Mouse (Mus musculus) forebrain, embryonic 16.5 days (tissue): Measurements from ENCODE around the gene Klf2. TPM values are rescaled to one million over a fixed set of nuclear protein-coding genes. Genes with fewer than 3 reads are reported as not detected.

Experiments used
- ATAC-seq: fragments of 200-750 bp; cut with Nextera tagmentation; 2 replicates; pipeline ENCODE4 v1.8.0; 2017; ENCODE audit warnings: mild to moderate bottlenecking, moderate library complexity
- H3K27ac ChIP-seq: fragments of 300-500 bp; sonication (generic); 2 replicates; pipeline ENCODE4 v1.5.1; 2014; ENCODE audit warnings: low read length, control low read depth
- H3K27me3 ChIP-seq: fragments of 300-500 bp; sonication (generic); replicated peaks from 2 replicates; pipeline ENCODE4 v1.6.1; 2014; ENCODE audit warnings: low read length; ENCODE audit not compliant: control insufficient read depth, insufficient read depth
- H3K36me3 ChIP-seq: fragments of 300-500 bp; sonication (generic); 2 replicates; pipeline ENCODE4 v1.6.1; 2014; ENCODE audit not compliant: control insufficient read depth, insufficient read depth
- H3K4me1 ChIP-seq: fragments of 300-500 bp; sonication (generic); replicated peaks from 2 replicates; pipeline ENCODE4 v1.6.1; 2014; ENCODE audit warnings: low read length; ENCODE audit not compliant: control insufficient read depth, insufficient read depth
- H3K4me2 ChIP-seq: fragments of 300-500 bp; sonication (generic); 2 replicates; pipeline ENCODE4 v1.6.1; 2014; ENCODE audit warnings: mild to moderate bottlenecking, low read length, control low read depth
- H3K4me3 ChIP-seq: fragments of 300-500 bp; sonication (generic); replicated peaks from 2 replicates; pipeline ENCODE4 v1.5.1; 2014; ENCODE audit warnings: mild to moderate bottlenecking, low read length, control low read depth
- H3K9ac ChIP-seq: fragments of 300-500 bp; sonication (generic); replicated peaks from 2 replicates; pipeline ENCODE4 v1.6.1; 2014; ENCODE audit warnings: low read depth, low read length, control low read depth
- H3K9me3 ChIP-seq: fragments of 300-500 bp; sonication (generic); 2 replicates; pipeline ENCODE4 v1.6.1; 2016; ENCODE audit warnings: low read length; ENCODE audit not compliant: control insufficient read depth
- WGBS: fragments of 180-500 bp; shearing (Covaris S2); extraction: QIAGEN DNeasy Blood & Tissue Kit; methylation state at CpG from one replicate; pipeline ENCODE4 v1.1.7; 2014; 5-methylcytosine and 5-hydroxymethylcytosine counted together
- polyA plus RNA-seq: library from polyadenylated mRNA; unstranded; fragments of >200 nt; fragmentation: Nextera tagmentation; extraction: Ambion mirVana; gene quantifications from 2 replicates; pipeline ENCODE4 v1.2.1, GENCODE M21; 2015

Gene Klf2
- polyA plus RNA-seq, 1 experiment from 2014 or later = 3.2 TPM

DNA sequence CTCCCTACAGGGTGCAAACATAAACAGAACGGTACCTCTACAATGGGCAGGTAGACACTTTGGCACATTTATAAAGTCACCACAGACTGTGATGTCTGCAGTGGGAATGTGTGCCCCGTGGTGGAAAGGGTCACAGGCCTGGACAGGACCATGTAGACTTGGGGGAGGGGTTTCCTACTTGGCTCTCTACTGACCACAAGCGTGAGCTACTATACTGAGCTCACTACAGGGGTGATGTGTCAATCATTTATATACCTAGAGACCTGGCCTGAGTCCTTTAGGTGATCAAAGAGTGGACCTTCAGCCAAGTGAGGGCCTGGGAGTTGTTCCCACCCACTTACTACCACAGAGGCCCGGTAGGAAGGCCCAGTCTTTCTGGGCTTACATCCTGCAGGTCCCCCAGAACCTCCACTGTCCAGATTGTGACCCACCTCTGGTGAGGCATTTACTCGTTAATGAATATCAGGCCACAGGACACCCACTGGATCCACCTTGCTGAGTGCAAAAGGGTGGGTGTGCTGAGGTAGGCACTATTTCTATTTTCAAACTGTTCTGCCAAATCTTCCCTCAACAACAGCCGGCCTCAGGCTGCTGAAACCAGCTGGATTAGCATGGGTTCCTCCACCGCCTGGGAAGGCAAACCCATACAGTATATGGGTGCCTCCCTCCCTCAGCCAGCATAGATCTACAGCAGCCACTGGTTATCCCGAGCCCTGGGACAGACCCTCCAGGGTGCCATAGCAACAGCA lies 34.3 kb downstream of the Klf2 start:
- H3K4me2 ChIP-seq = no peak overlapping the region
- H3K9ac ChIP-seq = no peak overlapping the region
- ATAC-seq = no peak
- no peaks in the 10 kb centered on the region for H3K27me3 ChIP-seq
- no peak overlapping the region for H3K27ac ChIP-seq
- H3K4me1 ChIP-seq = no peaks in the 10 kb centered on the region
- H3K9me3 ChIP-seq = no peaks in the 10 kb centered on the region
- no peak overlapping the region for H3K4me3 ChIP-seq
- WGBS = 85% methylated on average over 8 of the region's 8 CpGs
- H3K36me3 ChIP-seq = peaks cover 19% of the 10 kb centered on the region

DNA sequence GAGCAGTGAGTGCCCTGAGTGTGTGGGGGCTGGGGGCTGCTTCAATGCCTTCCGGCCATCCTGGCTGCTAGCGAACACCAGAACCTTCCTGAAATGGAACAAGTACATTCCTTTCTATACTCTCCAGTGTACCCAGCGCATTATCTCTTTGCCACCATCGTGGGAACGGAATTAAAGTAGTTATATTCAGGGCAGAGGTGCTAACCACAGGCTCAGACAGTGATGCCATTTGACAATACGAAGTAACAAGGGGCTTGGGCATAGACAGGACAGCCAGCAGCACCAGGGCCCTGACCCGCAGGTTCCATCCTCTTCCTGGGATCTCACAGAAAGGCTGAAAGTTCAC lies 34.8 kb downstream of the Klf2 start:
- no peak overlapping the region for H3K4me2 ChIP-seq
- no peaks in the 10 kb centered on the region for H3K9me3 ChIP-seq
- no peak for ATAC-seq
- no peaks in the 10 kb centered on the region for H3K27me3 ChIP-seq
- no peaks in the 10 kb centered on the region for H3K4me1 ChIP-seq
- WGBS = 88% methylated on average over 7 of the region's 7 CpGs
- no peak overlapping the region for H3K27ac ChIP-seq
- H3K4me3 ChIP-seq = no peak overlapping the region
- H3K36me3 ChIP-seq = peaks cover 22% of the 10 kb centered on the region
- no peak overlapping the region for H3K9ac ChIP-seq

DNA sequence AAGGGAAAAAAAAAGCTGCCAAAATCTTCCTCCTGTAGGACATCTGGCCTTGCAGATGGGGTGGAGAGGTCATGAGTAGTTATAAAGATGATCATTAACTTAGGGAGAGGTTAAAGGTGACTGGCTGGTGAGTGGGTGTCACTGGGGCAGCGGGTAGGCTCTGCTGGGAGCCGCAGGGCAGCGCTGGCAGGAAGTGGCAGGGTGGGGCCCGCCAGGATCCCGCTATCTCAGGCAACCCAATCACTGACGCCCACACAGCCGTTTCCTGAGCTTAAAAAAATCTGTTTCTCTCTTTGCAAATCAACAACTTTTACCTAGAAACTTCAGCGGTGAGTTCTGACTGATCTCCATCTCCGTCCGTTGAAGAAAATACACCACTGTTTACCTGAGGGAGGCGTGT lies 35.4 kb downstream of the Klf2 start:
- Histone ChIP-seq H3K4me2 (no peak overlapping the region), H3K27ac (no peak overlapping the region), H3K9me3 (no peaks in the 10 kb centered on the region), H3K9ac (no peak overlapping the region), H3K27me3 (no peaks in the 10 kb centered on the region), H3K36me3 (peaks cover 23% of the 10 kb centered on the region), H3K4me3 (no peak overlapping the region), H3K4me1 (no peaks in the 10 kb centered on the region)
- WGBS = 89% methylated on average over 11 of the region's 11 CpGs
- no peak for ATAC-seq

DNA sequence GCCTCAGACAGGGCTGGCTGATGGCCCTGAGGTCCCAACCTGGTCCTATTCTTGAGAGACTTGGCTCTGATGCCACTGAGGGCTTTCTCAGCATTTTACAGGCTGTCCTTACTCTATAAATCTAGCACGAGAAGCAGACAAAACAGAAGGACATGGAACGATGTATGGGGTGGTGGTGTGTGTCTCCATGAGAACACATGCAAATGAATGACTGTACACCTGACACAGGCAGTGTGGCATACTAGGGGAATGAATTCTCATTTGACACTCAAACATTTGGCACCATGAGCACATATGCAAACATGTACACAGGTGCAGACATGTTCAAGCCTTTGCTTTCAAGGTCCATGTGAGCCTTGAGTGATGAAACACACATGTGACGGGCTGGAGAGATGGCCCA lies 37.8 kb downstream of the Klf2 start:
- ATAC-seq = no peak
- Histone ChIP-seq H3K27me3 (no peaks in the 10 kb centered on the region), H3K4me2 (no peak overlapping the region), H3K4me3 (no peak overlapping the region), H3K27ac (no peak overlapping the region), H3K9me3 (no peaks in the 10 kb centered on the region), H3K9ac (no peak overlapping the region), H3K36me3 (peaks cover 24% of the 10 kb centered on the region), H3K4me1 (no peaks in the 10 kb centered on the region)
- WGBS = 93% methylated on average over 3 of the region's 3 CpGs

DNA sequence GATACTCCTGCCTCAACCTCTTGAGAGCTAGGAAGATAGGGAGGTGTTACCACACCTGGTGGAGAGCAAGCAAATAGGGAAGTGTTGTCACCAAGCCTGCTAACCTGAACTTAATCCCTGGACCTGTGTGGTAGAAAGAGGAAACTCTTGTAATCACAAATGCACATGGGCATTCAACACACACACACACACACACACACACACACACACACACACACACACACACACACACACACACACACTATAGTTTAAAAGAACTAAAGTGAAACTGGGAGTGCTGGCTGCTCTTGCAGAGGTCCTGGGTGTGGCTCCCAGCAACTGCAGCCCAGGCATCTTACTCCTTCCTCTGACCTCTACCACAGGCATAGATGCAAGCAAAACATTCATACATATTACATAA lies 41.3 kb downstream of the Klf2 start:
- Histone ChIP-seq H3K4me3 (no peak overlapping the region), H3K27ac (no peak overlapping the region), H3K27me3 (no peaks in the 10 kb centered on the region), H3K4me1 (no peaks in the 10 kb centered on the region), H3K9ac (no peak overlapping the region), H3K9me3 (no peaks in the 10 kb centered on the region), H3K4me2 (no peak overlapping the region), H3K36me3 (peaks cover 26% of the 10 kb centered on the region)
- no peak for ATAC-seq

DNA sequence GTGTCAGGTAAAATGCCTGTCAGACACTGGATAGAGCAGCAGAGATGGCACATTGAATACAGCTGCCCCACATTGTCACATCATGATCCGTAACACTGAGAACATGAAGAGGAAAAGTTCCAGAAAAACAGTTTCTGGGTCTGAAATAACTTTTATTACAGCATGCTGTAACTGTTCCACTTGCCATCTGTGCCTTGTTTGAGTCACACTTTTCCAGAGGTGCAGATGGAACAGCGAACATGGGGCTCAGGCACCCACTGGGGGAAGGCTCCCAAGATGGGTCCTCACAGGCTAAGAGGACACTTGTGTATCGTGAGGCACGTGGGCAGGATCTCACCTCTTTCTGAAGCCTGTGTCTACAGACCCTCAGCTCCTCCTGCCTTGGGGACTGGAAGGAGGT lies 43.9 kb downstream of the Klf2 start:
- Histone ChIP-seq H3K4me2 (no peak overlapping the region), H3K27ac (no peak overlapping the region), H3K9me3 (no peaks in the 10 kb centered on the region), H3K27me3 (no peaks in the 10 kb centered on the region), H3K4me1 (no peaks in the 10 kb centered on the region), H3K9ac (no peak overlapping the region), H3K36me3 (peaks cover 22% of the 10 kb centered on the region), H3K4me3 (no peak overlapping the region)
- ATAC-seq = no peak
- WGBS = 90% methylated on average over 4 of the region's 4 CpGs

DNA sequence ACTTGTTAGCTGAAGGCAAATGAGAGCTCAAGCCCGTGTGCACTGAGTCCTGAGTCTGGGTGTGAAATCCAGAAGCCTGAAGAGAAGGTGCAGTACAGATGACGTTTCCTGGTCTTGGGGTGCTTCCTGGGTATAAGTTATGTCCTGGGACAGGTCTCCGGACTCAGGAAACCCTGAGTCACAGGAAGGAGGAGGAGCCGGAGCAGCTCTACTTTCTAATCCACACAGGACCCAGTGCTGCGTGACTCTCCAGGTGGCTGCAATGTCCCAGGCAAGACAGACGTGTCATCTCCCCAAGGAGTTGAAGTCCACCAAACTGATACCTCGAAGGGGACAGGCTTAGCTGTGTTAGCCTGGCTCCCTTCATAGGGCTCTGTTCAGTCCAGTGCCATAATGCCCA lies 44.6 kb downstream of the Klf2 start:
- Histone ChIP-seq H3K4me1 (no peaks in the 10 kb centered on the region), H3K27ac (no peak overlapping the region), H3K36me3 (peaks cover 24% of the 10 kb centered on the region), H3K4me3 (no peak overlapping the region), H3K4me2 (no peak overlapping the region), H3K9me3 (no peaks in the 10 kb centered on the region), H3K27me3 (no peaks in the 10 kb centered on the region), H3K9ac (no peak overlapping the region)
- WGBS = 91% methylated on average over 7 of the region's 7 CpGs
- no peak for ATAC-seq

DNA sequence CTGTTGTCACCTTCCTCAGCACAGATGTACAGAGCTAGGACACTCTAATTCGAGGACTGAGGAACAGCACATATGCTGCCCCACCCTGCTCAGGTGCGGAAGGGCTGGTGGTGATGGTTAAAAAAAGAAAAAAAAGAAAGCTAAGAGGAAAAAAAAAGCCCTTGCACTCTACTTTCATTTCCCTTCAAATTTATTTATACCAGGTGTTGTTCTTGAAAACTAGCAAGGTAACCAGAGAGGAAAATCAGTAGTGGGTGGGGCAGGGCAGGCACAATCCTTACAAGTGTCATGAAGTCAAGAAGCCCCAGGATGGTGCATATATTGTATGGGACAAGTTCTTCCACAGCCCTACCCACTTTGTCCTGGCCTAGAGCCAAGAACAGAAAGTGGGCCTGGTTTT lies 46.2 kb downstream of the Klf2 start:
- WGBS = 97% methylated on average over 2 of the region's 2 CpGs
- Histone ChIP-seq H3K4me2 (no peak overlapping the region), H3K4me3 (no peak overlapping the region), H3K4me1 (no peaks in the 10 kb centered on the region), H3K9ac (no peak overlapping the region), H3K36me3 (peaks cover 32% of the 10 kb centered on the region), H3K27me3 (no peaks in the 10 kb centered on the region), H3K9me3 (no peaks in the 10 kb centered on the region), H3K27ac (no peak overlapping the region)
- ATAC-seq = no peak

DNA sequence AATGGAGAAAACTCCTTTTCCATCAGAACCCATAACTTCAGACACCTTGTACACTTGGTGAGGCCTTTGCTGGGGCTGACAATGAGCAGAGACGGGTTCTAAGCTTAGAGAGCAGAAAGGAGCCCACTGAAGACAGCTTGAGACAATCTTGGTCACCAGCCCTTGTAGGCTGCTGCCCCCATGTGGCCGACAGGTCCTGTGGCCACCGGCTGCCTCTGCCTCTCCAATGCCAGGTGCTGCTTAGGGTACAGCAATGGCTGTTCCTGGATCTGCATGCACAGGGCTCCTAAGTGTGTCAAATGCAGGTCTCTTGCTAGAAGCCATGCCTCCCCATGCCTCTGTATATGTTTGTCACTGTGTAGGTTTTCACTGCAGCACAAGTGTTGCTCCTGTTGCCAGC lies 47.0 kb downstream of the Klf2 start:
- WGBS = 21% methylated on average over 3 of the region's 3 CpGs
- Histone ChIP-seq H3K4me3 (no peak overlapping the region), H3K36me3 (peaks cover 39% of the 10 kb centered on the region), H3K27me3 (no peaks in the 10 kb centered on the region), H3K9ac (no peak overlapping the region), H3K4me2 (no peak overlapping the region), H3K9me3 (no peaks in the 10 kb centered on the region), H3K27ac (no peak overlapping the region), H3K4me1 (no peaks in the 10 kb centered on the region)
- peak; percentile 66 for ATAC-seq

DNA sequence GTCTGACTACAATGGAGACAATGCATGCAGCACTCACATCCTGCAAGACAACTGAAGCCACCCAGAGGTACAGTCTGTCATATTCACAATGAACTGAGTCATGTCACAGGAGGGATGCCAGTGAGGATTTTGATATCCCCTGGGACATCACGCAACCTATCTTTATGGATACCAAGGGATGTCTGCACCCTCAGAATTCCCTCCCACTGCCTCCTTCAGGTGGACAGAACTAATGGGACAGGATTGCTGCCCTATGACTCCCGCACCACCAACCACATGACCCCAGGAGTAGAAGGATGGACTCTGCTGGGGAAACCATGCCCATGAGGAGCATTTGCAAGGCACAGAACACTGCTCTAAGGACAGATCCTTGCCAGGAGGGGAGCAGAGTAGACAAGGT lies 47.6 kb downstream of the Klf2 start:
- Histone ChIP-seq H3K4me2 (no peak overlapping the region), H3K4me1 (no peaks in the 10 kb centered on the region), H3K4me3 (no peak overlapping the region), H3K27me3 (no peaks in the 10 kb centered on the region), H3K27ac (no peak overlapping the region), H3K9ac (no peak overlapping the region), H3K36me3 (peaks cover 42% of the 10 kb centered on the region), H3K9me3 (no peaks in the 10 kb centered on the region)
- no peak for ATAC-seq
- 95% methylated on average over 2 of the region's 2 CpGs for WGBS
